Comparison of ENCODE assay signal across 8 mouse cellular contexts in genomic region chr16:31233541-31234339, GRCm38 (mm10). TPM values are rescaled to one million over a fixed set of nuclear protein-coding genes. Genes with fewer than 3 reads are reported as not detected.
A peak's percentile ranks its signal among the peaks of the same experiment; 100 is the strongest.
DNase-seq lines count a peak whose midpoint lies in the region; ATAC-seq and TF ChIP-seq lines count a peak whose summit lies in the region.

No protein-coding gene starts in this region.

- peak overlapping the region; percentile 7; the same call in 1 of the 2 replicates for H3K9ac ChIP-seq in heart, embryonic 13.5 days
- 0 out of 2 replicates have a peak overlapping the region, but pooled peaks have one; percentile 10 for H3K9ac ChIP-seq in kidney, embryonic 16.5 days (replicated peaks; ENCODE audit: low read length)
- H3K9ac ChIP-seq in liver, adult 2 months (ENCODE audit: low read depth, low read length) = no peak overlapping the region

- H3K79me2 ChIP-seq in liver, adult 2 months (ENCODE audit: control insufficient read depth, insufficient read depth, low read length) = no peaks in the 10 kb centered on the region
- H3K79me2 ChIP-seq in myocyte (ENCODE audit: control insufficient read depth, insufficient read depth) = no peaks in the 10 kb centered on the region

- no peaks in the 10 kb centered on the region for H3K36me3 ChIP-seq in forebrain, embryonic 10.5 days (replicated peaks)
- no peaks in the 10 kb centered on the region for H3K36me3 ChIP-seq in heart, embryonic 13.5 days
- H3K36me3 ChIP-seq in kidney, embryonic 16.5 days (ENCODE audit: insufficient read depth, low read length) = no peaks in the 10 kb centered on the region
- H3K36me3 ChIP-seq in liver, adult 2 months (ENCODE audit: control insufficient read depth, insufficient read depth, low read length) = no peaks in the 10 kb centered on the region
- H3K36me3 ChIP-seq in myocyte (ENCODE audit: control insufficient read depth, insufficient read depth) = no peaks in the 10 kb centered on the region

- peak overlapping the region; percentile 37; the same call in 1 of the 2 replicates for H3K27ac ChIP-seq in forebrain, embryonic 10.5 days
- H3K27ac ChIP-seq in heart, embryonic 13.5 days (replicated peaks) = no peak overlapping the region
- no peak overlapping the region for H3K27ac ChIP-seq in kidney, embryonic 16.5 days (ENCODE audit: low read length)
- H3K27ac ChIP-seq in liver, adult 2 months (replicated peaks; ENCODE audit: insufficient read depth, low read depth, low read length) = peak overlapping the region; percentile 32

- no peaks in the 10 kb centered on the region for H3K9me3 ChIP-seq in forebrain, embryonic 10.5 days
- H3K9me3 ChIP-seq in heart, embryonic 13.5 days = peaks cover 10% of the 10 kb centered on the region; the same call in 1 of the 2 replicates
- H3K9me3 ChIP-seq in kidney, embryonic 16.5 days (ENCODE audit: low read length) = peaks cover 3% of the 10 kb centered on the region; the same call in 1 of the 2 replicates

- H3ac ChIP-seq in myocyte (ENCODE audit: control insufficient read depth, insufficient read length) = no peak overlapping the region

- H3K4me2 ChIP-seq in heart, embryonic 13.5 days = peak overlapping the region; percentile 67
- peak overlapping the region; percentile 48 for H3K4me2 ChIP-seq in kidney, embryonic 16.5 days (replicated peaks; ENCODE audit: low read depth, low read length)
- H3K4me2 ChIP-seq in myocyte (ENCODE audit: low read depth) = peak overlapping the region; percentile 99

- peak; percentile 39 for DNase-seq in cerebellum, postnatal 10 days
- DNase-seq in cerebellum, adult 9-11 months = no peak
- no peak for DNase-seq in forebrain, embryonic 10.5 days (ENCODE audit: extremely low spot score, low spot score)
- DNase-seq in liver, adult 2 months (ENCODE audit: extremely low read depth, low read depth, low spot score) = peak; percentile 63
- DNase-seq in telencephalon, adult 2 months (ENCODE audit: low read depth, low spot score) = peak; percentile 84

- TF ChIP-seq CTCF in liver, adult 2 months (IDR thresholded peaks at IDR 0.05; ENCODE audit: low read depth, low read length) = no peak

- ATAC-seq in heart, embryonic 13.5 days (ENCODE audit: extremely low read depth, insufficient number of reproducible peaks, low FRiP score, low TSS enrichment) = no peak
- ATAC-seq in kidney, embryonic 16.5 days (ENCODE audit: low FRiP score, low TSS enrichment) = 0 out of 2 replicates have a peak, but pooled peaks have one; percentile 35

- TF ChIP-seq POLR2A in liver, adult 2 months (IDR thresholded peaks at IDR 0.05; ENCODE audit: extremely low read depth, insufficient read depth, low read length) = no peak
- peak; percentile 65 for TF ChIP-seq POLR2A in myocyte (IDR thresholded peaks at IDR 0.05; ENCODE audit: insufficient read length, low read depth)

- 42% methylated on average over 20 of the region's 20 CpGs for WGBS in forebrain, embryonic 10.5 days
- 11% methylated on average over 20 of the region's 20 CpGs for WGBS in heart, embryonic 13.5 days
- WGBS in kidney, embryonic 16.5 days = 12% methylated on average over 20 of the region's 20 CpGs
- 23% methylated on average over 20 of the region's 20 CpGs for WGBS in liver, adult 2 months

- H3K4me1 ChIP-seq in forebrain, embryonic 10.5 days = peaks cover 36% of the 10 kb centered on the region
- H3K4me1 ChIP-seq in heart, embryonic 13.5 days = peaks cover 23% of the 10 kb centered on the region
- H3K4me1 ChIP-seq in kidney, embryonic 16.5 days (ENCODE audit: insufficient read depth, low read length) = peaks cover 18% of the 10 kb centered on the region
- no peaks in the 10 kb centered on the region for H3K4me1 ChIP-seq in liver, adult 2 months (ENCODE audit: control insufficient read depth, insufficient read depth, low read length)

- H3K4me3 ChIP-seq in forebrain, embryonic 10.5 days = no peak overlapping the region
- H3K4me3 ChIP-seq in heart, embryonic 13.5 days = peak overlapping the region; percentile 38
- peak overlapping the region; percentile 26 for H3K4me3 ChIP-seq in kidney, embryonic 16.5 days (ENCODE audit: low read length)
- H3K4me3 ChIP-seq in liver, adult 2 months (ENCODE audit: insufficient read depth, low read depth, low read length) = 0 out of 2 replicates have a peak overlapping the region, but pooled peaks have one; percentile 13
- peak overlapping the region; percentile 17 for H3K4me3 ChIP-seq in myocyte

- peaks cover 23% of the 10 kb centered on the region for H3K27me3 ChIP-seq in forebrain, embryonic 10.5 days (ENCODE audit: poor library complexity, severe bottlenecking)
- no peaks in the 10 kb centered on the region; the same call in 1 of the 2 replicates for H3K27me3 ChIP-seq in heart, embryonic 13.5 days (replicated peaks)
- no peaks in the 10 kb centered on the region for H3K27me3 ChIP-seq in kidney, embryonic 16.5 days (ENCODE audit: insufficient read depth, low read length)
- H3K27me3 ChIP-seq in liver, adult 2 months (ENCODE audit: control insufficient read depth, insufficient read depth, low read length) = no peaks in the 10 kb centered on the region
- H3K27me3 ChIP-seq in myocyte (ENCODE audit: control insufficient read depth, insufficient read depth, insufficient read length) = no peaks in the 10 kb centered on the region

TF ChIP-seq in myocyte, 11 proteins besides CTCF, POLR2A, EP300 and RAD21:
- peak; percentile 95 for TF ChIP-seq MAX (IDR thresholded peaks at IDR 0.05; ENCODE audit: low read depth)
- TF ChIP-seq TCF12 (IDR thresholded peaks at IDR 0.05; ENCODE audit: insufficient read depth, poor library complexity, severe bottlenecking) = no peak
- TF ChIP-seq E2F4 (IDR thresholded peaks at IDR 0.05; ENCODE audit: insufficient read depth) = no peak
- TF ChIP-seq REST (IDR thresholded peaks at IDR 0.05; ENCODE audit: insufficient read depth, insufficient read length) = no peak
- peak; percentile 71 for TF ChIP-seq CEBPB (IDR thresholded peaks at IDR 0.05; ENCODE audit: insufficient read depth, poor library complexity, severe bottlenecking)
- TF ChIP-seq MYOG (IDR thresholded peaks at IDR 0.05; ENCODE audit: control insufficient read depth in 1 of 3, insufficient read depth in 1 of 3, insufficient read length in 2 of 3, low read depth in 2 of 3) = peak in 1 of 3 experiments; percentile 21
- peak in 2 of 3 experiments; percentile 13 to 62 for TF ChIP-seq MYOD1 (IDR thresholded peaks at IDR 0.05; ENCODE audit: control insufficient read depth in 1 of 3, insufficient read length in 2 of 3, low read depth in 2 of 3)
- no peak for TF ChIP-seq SRF (IDR thresholded peaks at IDR 0.05; ENCODE audit: control insufficient read depth, insufficient read length, low read depth)
- peak; percentile 95 for TF ChIP-seq USF1 (IDR thresholded peaks at IDR 0.05; ENCODE audit: low read depth)

RNA-seq across cellular contexts. Expression of gene Acap2, which starts 32.7 kb away (rescaled TPM):
- polyA plus RNA-seq in forebrain, embryonic 10.5 days (2016; fragmentation: Nextera tagmentation; extraction: Ambion mirVana) = 18.4 and 19.7 TPM in 2 replicates
- polyA plus RNA-seq in heart, embryonic 13.5 days (2015; fragmentation: Nextera tagmentation; extraction: Ambion mirVana) = 10.3 and 10.9 TPM in 2 replicates
- 16.1 and 18.2 TPM in 2 replicates for polyA plus RNA-seq in kidney, embryonic 16.5 days (2015; fragmentation: Nextera tagmentation; extraction: Ambion mirVana)
- total RNA-seq in liver, adult 2 months (2014; rRNA removed) = 12.7 and 13.4 TPM in 2 replicates
- 4.4 and 5.3 TPM in 2 replicates for polyA plus RNA-seq in liver, adult 2 months (2012; rRNA removed)
- polyA plus RNA-seq in myocyte (2012; fragmentation: generic; extraction: Trizol) = 6.3 TPM

RNA-seq across cellular contexts. Expression of gene Ppp1r2, which starts 41.3 kb away (rescaled TPM):
- polyA plus RNA-seq in forebrain, embryonic 10.5 days (2016; fragmentation: Nextera tagmentation; extraction: Ambion mirVana) = 91.3 and 91.7 TPM in 2 replicates
- 92.6 and 93.3 TPM in 2 replicates for polyA plus RNA-seq in heart, embryonic 13.5 days (2015; fragmentation: Nextera tagmentation; extraction: Ambion mirVana)
- 90.5 and 93.2 TPM in 2 replicates for polyA plus RNA-seq in kidney, embryonic 16.5 days (2015; fragmentation: Nextera tagmentation; extraction: Ambion mirVana)
- 14.9 and 15.9 TPM in 2 replicates for total RNA-seq in liver, adult 2 months (2014; rRNA removed)
- polyA plus RNA-seq in liver, adult 2 months (2012; rRNA removed) = 11.5 and 17.4 TPM in 2 replicates
- polyA plus RNA-seq in myocyte (2012; fragmentation: generic; extraction: Trizol) = 35.7 TPM

Comparison
In these comparisons a context has a peak if more than half of its experiments do, and no peak if none do; other contexts are left out.
1. DNase-seq: peak in cerebellum, postnatal 10 days (2 of 2), liver, adult 2 months (single experiment) and telencephalon, adult 2 months (single experiment); none in cerebellum, adult 9-11 months (single experiment) and forebrain, embryonic 10.5 days (single experiment).
2. H3K27ac ChIP-seq: peak in forebrain, embryonic 10.5 days (single experiment) and liver, adult 2 months (single experiment); none in heart, embryonic 13.5 days (single experiment) and kidney, embryonic 16.5 days (single experiment).
3. H3K4me2 ChIP-seq: peak in every context shown above with its lines; median percentile 99 in myocyte; 67 in heart, embryonic 13.5 days; 48 in kidney, embryonic 16.5 days.